Mouse (Mus musculus) neural tube, embryonic 14.5 days (tissue): ENCODE measurements around the gene Zbtb8os. TPM values are rescaled to one million over a fixed set of nuclear protein-coding genes. Genes with fewer than 3 reads are reported as not detected.

ENCODE experiments used
- ATAC-seq: fragments of 200-750 bp; cut with Nextera tagmentation; 2 replicates; pipeline ENCODE4 v1.8.0; 2017; ENCODE audit warnings: low read depth, mild to moderate bottlenecking, moderate TSS enrichment, moderate library complexity
- H3K27ac ChIP-seq: fragments of 300-500 bp; sonication (generic); 2 replicates; pipeline ENCODE4 v1.5.1; 2014; ENCODE audit warnings: low read depth, mild to moderate bottlenecking, control low read depth, low read length, moderate library complexity, mixed read lengths
- H3K27me3 ChIP-seq: fragments of 300-500 bp; sonication (generic); 2 replicates; pipeline ENCODE4 v1.6.1; 2014; ENCODE audit warnings: low read length; ENCODE audit not compliant: control insufficient read depth, insufficient read depth
- H3K36me3 ChIP-seq: fragments of 300-500 bp; sonication (generic); 2 replicates; pipeline ENCODE4 v1.6.1; 2014; ENCODE audit warnings: low read length, mixed read lengths; ENCODE audit not compliant: control insufficient read depth, insufficient read depth
- H3K4me1 ChIP-seq: fragments of 300-500 bp; sonication (generic); 2 replicates; pipeline ENCODE4 v1.6.1; 2014; ENCODE audit warnings: low read length; ENCODE audit not compliant: control insufficient read depth, insufficient read depth
- H3K4me2 ChIP-seq: fragments of 300-500 bp; sonication (generic); 2 replicates; pipeline ENCODE4 v1.6.1; 2014; ENCODE audit warnings: mild to moderate bottlenecking, low read depth, low read length, control low read depth
- H3K4me3 ChIP-seq: fragments of 300-500 bp; sonication (generic); 2 replicates; pipeline ENCODE4 v1.5.1; 2014; ENCODE audit warnings: low read depth, low read length, control low read depth, mixed read lengths
- H3K9ac ChIP-seq: fragments of 300-500 bp; sonication (generic); replicated peaks from 2 replicates; pipeline ENCODE4 v1.6.1; 2014; ENCODE audit warnings: low read depth, mild to moderate bottlenecking, control low read depth, low read length, mixed read lengths
- H3K9me3 ChIP-seq: fragments of 300-500 bp; sonication (generic); 2 replicates; pipeline ENCODE4 v1.6.1; 2016; ENCODE audit warnings: low read length; ENCODE audit not compliant: control insufficient read depth
- WGBS: fragments of 180-500 bp; shearing (Covaris S2); extraction: QIAGEN DNeasy Blood & Tissue Kit; methylation state at CpG from one replicate; pipeline ENCODE4 v1.1.7; 2014; 5-methylcytosine and 5-hydroxymethylcytosine counted together
- polyA plus RNA-seq: library from polyadenylated mRNA; unstranded; fragments of >200 nt; fragmentation: Nextera tagmentation; extraction: Ambion mirVana; gene quantifications from 2 replicates; pipeline ENCODE4 v1.2.1, GENCODE M21; 2014

Gene Zbtb8os
- polyA plus RNA-seq, 1 experiment from 2014 or later, result 19.5 TPM

DNA sequence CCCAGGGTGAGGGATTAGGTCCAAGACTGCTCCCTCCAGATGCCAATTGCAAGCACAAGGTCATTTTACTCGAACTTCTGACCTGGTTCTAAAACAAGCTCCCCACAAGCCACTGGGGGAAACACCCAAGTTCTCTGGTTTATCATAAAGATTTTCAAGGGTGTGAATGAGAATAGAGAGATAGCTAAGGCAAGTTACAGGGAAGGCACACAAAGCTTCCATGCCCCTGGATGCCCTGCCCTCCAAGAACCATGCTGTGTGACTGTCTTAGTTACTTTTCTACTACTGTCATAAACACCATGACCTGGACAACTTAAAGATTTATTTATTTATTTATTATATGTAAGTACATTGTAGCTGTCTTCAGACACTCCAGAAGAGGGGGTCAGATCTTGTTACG is 51.5 kb downstream of the Zbtb8os start:
- Histone ChIP-seq H3K4me3 (no peak overlapping the region), H3K36me3 (no peaks in the 10 kb centered on the region), H3K9ac (no peak overlapping the region), H3K27ac (no peak overlapping the region), H3K27me3 (no peaks in the 10 kb centered on the region), H3K9me3 (no peaks in the 10 kb centered on the region), H3K4me2 (no peak overlapping the region), H3K4me1 (no peaks in the 10 kb centered on the region)
- 68% methylated on average over 1 of the region's 2 CpGs for WGBS
- ATAC-seq, result no peak

DNA sequence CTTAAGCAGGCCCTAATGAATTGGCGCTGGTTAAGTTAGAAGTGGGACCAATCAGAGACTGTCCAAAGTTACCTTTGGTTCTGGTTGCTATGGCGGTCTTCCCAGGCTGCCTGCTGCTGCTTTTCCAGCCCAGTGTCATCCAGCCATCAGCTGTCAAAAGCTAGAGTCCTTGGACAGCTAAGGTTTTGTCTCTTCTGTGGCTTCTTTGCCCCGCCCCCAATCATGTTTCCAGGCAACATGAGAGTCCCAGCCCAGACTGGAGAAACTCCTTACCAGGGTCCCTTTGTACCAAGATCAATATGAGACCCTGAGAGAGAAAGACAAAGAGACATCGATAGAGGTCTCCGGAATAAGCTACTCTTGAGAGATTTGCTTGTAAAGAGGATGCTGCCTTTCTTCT is 52.9 kb downstream of the Zbtb8os start:
- Histone ChIP-seq H3K9ac (no peak overlapping the region), H3K36me3 (no peaks in the 10 kb centered on the region), H3K4me3 (no peak overlapping the region), H3K4me1 (no peaks in the 10 kb centered on the region), H3K27me3 (no peaks in the 10 kb centered on the region), H3K9me3 (no peaks in the 10 kb centered on the region), H3K27ac (no peak overlapping the region), H3K4me2 (no peak overlapping the region)
- WGBS, result 74% methylated on average over 5 of the region's 5 CpGs
- no peak for ATAC-seq

DNA sequence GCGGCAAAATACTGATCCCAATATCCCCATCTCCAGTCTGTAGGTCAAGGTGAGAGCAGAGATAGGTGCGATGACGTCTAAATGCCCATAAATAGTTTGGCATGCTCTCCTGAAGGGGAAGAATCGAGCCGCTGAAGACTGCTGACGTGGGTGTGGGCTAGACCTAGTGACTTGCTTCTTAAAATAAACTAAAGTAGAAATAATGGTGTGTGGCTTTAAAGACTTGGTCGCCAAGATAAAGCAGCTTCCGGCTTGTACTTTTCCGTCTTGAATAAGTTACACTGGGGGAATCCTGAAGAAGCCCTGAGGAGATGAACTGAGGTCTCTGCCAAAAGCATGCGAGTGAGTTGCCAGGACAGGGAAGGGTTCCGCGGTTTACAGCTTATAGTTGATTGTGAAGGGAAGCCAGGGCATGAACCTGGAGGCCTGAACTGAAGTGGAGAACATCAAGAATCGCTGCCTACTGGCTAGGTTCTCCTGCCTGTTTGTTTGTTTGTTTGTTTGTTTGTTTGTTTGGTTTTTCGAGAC is 54.8 kb downstream of the Zbtb8os start:
- no peaks in the 10 kb centered on the region for H3K36me3 ChIP-seq
- H3K9me3 ChIP-seq, result no peaks in the 10 kb centered on the region
- no peak overlapping the region for H3K4me3 ChIP-seq
- no peak overlapping the region for H3K27ac ChIP-seq
- H3K4me2 ChIP-seq, result no peak overlapping the region
- no peaks in the 10 kb centered on the region for H3K27me3 ChIP-seq
- no peak overlapping the region for H3K9ac ChIP-seq
- H3K4me1 ChIP-seq, result no peaks in the 10 kb centered on the region
- 87% methylated on average over 14 of the region's 14 CpGs for WGBS
- no peak for ATAC-seq

DNA sequence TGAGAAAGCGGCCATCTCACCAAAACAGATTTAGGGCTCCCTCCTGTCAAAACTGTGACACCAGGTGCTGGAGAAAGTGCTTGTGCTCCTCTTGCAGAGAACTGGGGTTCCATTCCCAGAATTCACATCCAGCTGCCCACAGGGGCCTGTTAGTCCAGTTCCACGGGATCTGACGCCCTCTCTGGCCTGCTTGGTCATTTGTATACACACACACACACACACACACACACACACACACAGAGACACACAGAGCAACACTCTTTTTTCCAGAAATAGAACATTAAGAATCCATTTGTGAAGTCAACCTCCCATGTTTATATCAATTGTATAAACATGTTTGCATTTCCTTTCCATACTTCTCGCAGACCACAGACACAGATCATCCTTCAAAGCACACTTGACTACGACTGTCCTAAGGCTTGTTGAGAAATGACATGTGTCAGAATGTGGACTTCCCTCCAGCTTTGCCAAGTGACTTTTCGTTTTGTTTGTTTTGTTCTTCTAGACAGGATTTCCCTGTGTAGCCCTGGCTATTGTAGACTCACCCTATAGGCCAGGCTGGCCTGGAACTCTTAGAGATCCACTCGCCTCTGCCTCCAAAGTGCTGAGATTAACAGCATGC is 55.6 kb downstream of the Zbtb8os start:
- Histone ChIP-seq H3K36me3 (no peaks in the 10 kb centered on the region), H3K9me3 (no peaks in the 10 kb centered on the region), H3K9ac (no peak overlapping the region), H3K27ac (no peak overlapping the region), H3K4me2 (no peak overlapping the region), H3K4me3 (no peak overlapping the region), H3K27me3 (no peaks in the 10 kb centered on the region), H3K4me1 (no peaks in the 10 kb centered on the region)
- ATAC-seq, result no peak
- 91% methylated on average over 7 of the region's 7 CpGs for WGBS

DNA sequence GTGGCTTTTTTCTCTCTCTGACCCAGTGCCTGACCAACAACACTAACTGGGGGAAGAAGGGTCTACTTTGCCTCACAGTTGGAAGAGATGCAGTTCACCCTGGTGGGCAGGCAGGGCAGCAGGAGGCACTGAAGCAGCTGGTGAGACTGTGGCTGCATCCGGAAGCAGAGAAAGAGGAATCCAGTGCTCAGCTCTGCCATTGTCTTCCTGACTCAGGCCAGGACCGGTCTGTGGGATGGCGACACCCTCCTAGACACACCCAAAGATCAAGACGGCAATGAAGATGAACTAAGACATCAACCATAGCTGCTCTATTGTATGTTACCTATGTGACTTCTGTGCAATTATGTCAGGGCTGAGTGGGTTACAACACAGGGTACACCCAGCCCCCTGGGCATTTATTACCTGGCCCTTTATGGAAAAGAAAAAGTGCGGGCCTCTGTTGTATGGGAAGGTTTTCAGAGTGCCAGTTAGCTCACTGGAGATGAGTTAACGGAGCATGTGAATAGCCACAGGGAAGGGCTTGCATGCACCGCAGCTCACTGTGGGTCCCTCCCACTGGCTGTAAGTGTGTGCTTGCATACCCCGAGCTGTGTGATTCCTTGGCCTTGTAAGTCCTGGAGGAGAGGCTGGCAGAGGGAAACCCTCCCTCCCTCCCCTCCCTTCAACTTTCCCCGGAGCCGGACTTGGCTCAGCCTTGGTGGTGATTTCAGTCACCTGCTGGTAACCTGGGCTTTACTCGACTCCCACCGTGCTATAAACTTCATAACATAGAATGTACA is 58.8 kb downstream of the Zbtb8os start:
- 29% methylated on average over 12 of the region's 12 CpGs for WGBS
- no peaks in the 10 kb centered on the region for H3K9me3 ChIP-seq
- H3K4me1 ChIP-seq, result no peaks in the 10 kb centered on the region
- no peak overlapping the region for H3K9ac ChIP-seq
- no peaks in the 10 kb centered on the region for H3K36me3 ChIP-seq
- H3K27me3 ChIP-seq, result no peaks in the 10 kb centered on the region
- H3K4me3 ChIP-seq, result no peak overlapping the region
- no peak for ATAC-seq
- no peak overlapping the region for H3K27ac ChIP-seq
- H3K4me2 ChIP-seq, result no peak overlapping the region

DNA sequence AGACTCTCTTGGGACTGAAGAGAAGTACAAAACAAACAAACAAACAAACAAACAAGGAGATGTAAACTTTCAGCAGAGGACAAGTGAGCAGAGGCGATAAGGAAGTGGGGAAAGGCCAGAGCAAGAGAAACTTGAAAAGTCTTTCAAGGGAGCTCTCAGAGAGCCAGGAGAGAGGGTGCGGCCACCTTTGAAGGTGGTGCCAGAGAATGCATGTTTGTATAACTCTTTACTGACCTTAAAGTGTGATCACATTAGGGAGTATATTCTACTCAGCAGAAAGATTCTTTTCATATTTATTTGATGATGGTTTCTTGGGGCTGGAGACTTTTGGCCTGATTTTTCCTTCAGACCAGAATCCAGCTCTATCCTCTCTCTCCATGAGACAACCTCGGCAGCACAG is 61.5 kb downstream of the Zbtb8os start:
- ATAC-seq, result no peak
- 91% methylated on average over 3 of the region's 3 CpGs for WGBS

DNA sequence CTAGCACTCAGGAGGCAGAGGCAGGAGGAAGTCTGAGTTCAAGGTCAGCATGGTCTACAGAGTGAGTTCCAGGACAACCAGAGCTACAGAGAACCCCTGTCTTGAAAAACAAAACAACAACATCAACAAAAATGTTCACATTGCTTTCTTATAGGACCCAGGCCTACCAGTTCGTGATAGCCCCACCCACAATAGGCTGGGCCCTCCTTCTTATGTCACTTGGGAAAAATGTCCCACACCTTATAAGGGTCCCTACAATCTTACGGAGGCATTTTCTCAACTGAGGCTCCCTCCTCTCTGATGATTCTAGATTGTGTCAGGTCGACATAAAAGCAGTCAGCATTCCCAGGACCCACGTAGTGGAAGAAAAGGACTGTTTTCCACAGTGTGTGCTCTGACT is 64.3 kb downstream of the Zbtb8os start:
- H3K9ac ChIP-seq, result no peak overlapping the region
- no peaks in the 10 kb centered on the region for H3K4me1 ChIP-seq
- ATAC-seq, result no peak
- 85% methylated on average over 4 of the region's 4 CpGs for WGBS
- H3K4me3 ChIP-seq, result no peak overlapping the region
- H3K27me3 ChIP-seq, result no peaks in the 10 kb centered on the region
- H3K9me3 ChIP-seq, result no peaks in the 10 kb centered on the region
- no peak overlapping the region for H3K4me2 ChIP-seq
- H3K36me3 ChIP-seq, result no peaks in the 10 kb centered on the region
- H3K27ac ChIP-seq, result no peak overlapping the region

More for the DNA sequence above, 61.5 kb downstream of the Zbtb8os start:
- no peak overlapping the region for H3K4me2 ChIP-seq
- no peaks in the 10 kb centered on the region for H3K27me3 ChIP-seq
- no peaks in the 10 kb centered on the region for H3K4me1 ChIP-seq
- H3K27ac ChIP-seq, result no peak overlapping the region
- H3K36me3 ChIP-seq, result no peaks in the 10 kb centered on the region
- no peak overlapping the region for H3K9ac ChIP-seq
- H3K4me3 ChIP-seq, result no peak overlapping the region
- no peaks in the 10 kb centered on the region for H3K9me3 ChIP-seq

Other genes starting within 250 kb of the Zbtb8os start
- gene Tmem54, start 230.1 kb upstream of the Zbtb8os start, polyA plus RNA-seq, result 0.32 TPM in 1 of 2 replicates, not detected in the other
- 41.5 and 56.4 TPM in 2 replicates for gene Hpca, start 213.7 kb upstream of the Zbtb8os start, polyA plus RNA-seq
- 27.4 and 32.4 TPM in 2 replicates for gene Fndc5, start 198.7 kb upstream of the Zbtb8os start, polyA plus RNA-seq
- 18.3 and 19.8 TPM in 2 replicates for gene S100pbp, start 146.0 kb upstream of the Zbtb8os start, polyA plus RNA-seq
- 130 and 134 TPM in 2 replicates for gene Yars, start 145.9 kb upstream of the Zbtb8os start, polyA plus RNA-seq
- gene C77080, start 74.3 kb upstream of the Zbtb8os start, polyA plus RNA-seq, result 4.5 and 6.2 TPM in 2 replicates
- 1.6 and 3.5 TPM in 2 replicates for gene Sync, start 48.1 kb upstream of the Zbtb8os start, polyA plus RNA-seq
- 231 and 265 TPM in 2 replicates for gene Rbbp4, start 325 bp upstream of the Zbtb8os start, polyA plus RNA-seq
- 16.8 and 18.0 TPM in 2 replicates for gene Zbtb8a, start 42.4 kb downstream of the Zbtb8os start, polyA plus RNA-seq
- gene Zbtb8b, start 105.2 kb downstream of the Zbtb8os start, polyA plus RNA-seq, result 16.1 and 16.2 TPM in 2 replicates
- 32.8 and 33.2 TPM in 2 replicates for gene Bsdc1, start 125.9 kb downstream of the Zbtb8os start, polyA plus RNA-seq
- gene Tssk3, start 155.3 kb downstream of the Zbtb8os start, polyA plus RNA-seq, result 0.27 and 0.32 TPM in 2 replicates
- gene Fam229a, start 155.5 kb downstream of the Zbtb8os start, polyA plus RNA-seq, result 0.64 TPM in 1 of 2 replicates, not detected in the other
- 1,581 and 1,634 TPM in 2 replicates for gene Marcksl1, start 177.9 kb downstream of the Zbtb8os start, polyA plus RNA-seq
- gene Hdac1, start 207.0 kb downstream of the Zbtb8os start, polyA plus RNA-seq, result 67.2 and 94.0 TPM in 2 replicates
- gene Lck, start 237.9 kb downstream of the Zbtb8os start, polyA plus RNA-seq, result 10.0 and 10.5 TPM in 2 replicates
- gene Fam167b, start 242.9 kb downstream of the Zbtb8os start, polyA plus RNA-seq, result not detected in 2 replicates